Mouse (Mus musculus): ENCODE measurements around the gene Dlgap1.

- TF ChIP-seq CTCF (IDR thresholded peaks at IDR 0.05; ENCODE audit: extremely low read depth, insufficient read depth, insufficient read length, insufficient replicate concordance), result no peak
- TF ChIP-seq POLR2A (IDR thresholded peaks at IDR 0.05; ENCODE audit: low read depth, low read length), result no peak
These were observed 877.3 kb downstream of the Dlgap1 start for GRCm38 (mm10) chr17:70846111-70846644.

Data from spleen, adult 2 months (tissue).